Mouse (Mus musculus) forebrain, embryonic 13.5 days (tissue): ENCODE results near the gene Npl. TPM values are rescaled to one million over a fixed set of nuclear protein-coding genes. Genes with fewer than 3 reads are reported as not detected.

ENCODE experiments used
- ATAC-seq: fragments of 200-750 bp; cut with Nextera tagmentation; 2 replicates; pipeline ENCODE4 v1.8.0; 2017
- H3K27ac ChIP-seq: fragments of 300-500 bp; sonication (generic); 2 replicates; pipeline ENCODE4 v1.5.1; 2015; ENCODE audit warnings: inconsistent platforms, mild to moderate bottlenecking, moderate library complexity
- H3K27me3 ChIP-seq: fragments of 300-500 bp; sonication (generic); 2 replicates; pipeline ENCODE4 v1.6.1; 2015; ENCODE audit warnings: mild to moderate bottlenecking, inconsistent platforms
- H3K36me3 ChIP-seq: fragments of 300-500 bp; sonication (generic); 2 replicates; pipeline ENCODE4 v1.6.1; 2015; ENCODE audit warnings: mild to moderate bottlenecking, inconsistent platforms; ENCODE audit not compliant: poor library complexity, severe bottlenecking
- H3K4me1 ChIP-seq: fragments of 300-500 bp; sonication (generic); 2 replicates; pipeline ENCODE4 v1.6.1; 2015; ENCODE audit warnings: inconsistent platforms
- H3K4me2 ChIP-seq: fragments of 300-500 bp; sonication (generic); 2 replicates; pipeline ENCODE4 v1.6.1; 2015; ENCODE audit warnings: inconsistent platforms, mild to moderate bottlenecking, moderate library complexity
- H3K4me3 ChIP-seq: fragments of 300-500 bp; sonication (generic); 2 replicates; pipeline ENCODE4 v1.5.1; 2015; ENCODE audit warnings: mild to moderate bottlenecking, inconsistent platforms
- H3K9ac ChIP-seq: fragments of 300-500 bp; sonication (generic); 2 replicates; pipeline ENCODE4 v1.6.1; 2015; ENCODE audit warnings: mild to moderate bottlenecking, inconsistent platforms
- H3K9me3 ChIP-seq: fragments of 300-500 bp; sonication (generic); replicated peaks from 2 replicates; pipeline ENCODE4 v1.6.1; 2016; ENCODE audit warnings: inconsistent platforms
- WGBS: fragments of 180-500 bp; shearing (Covaris S2); methylation state at CpG from one replicate; pipeline ENCODE4 v1.1.7; 2015; 5-methylcytosine and 5-hydroxymethylcytosine counted together
- polyA plus RNA-seq: library from polyadenylated mRNA; unstranded; fragments of >200 nt; fragmentation: Nextera tagmentation; extraction: Ambion mirVana; gene quantifications from 2 replicates; pipeline ENCODE4 v1.2.1, GENCODE M21; 2015

Npl gene
- polyA plus RNA-seq, 1 experiment from 2014 or later, result 6.6 TPM

GRCm38 (mm10) chr1:153485201-153485796 is 64.5 kb downstream of the Npl start:
- H3K4me3 ChIP-seq, result peak overlapping the region; percentile 99
- H3K36me3 ChIP-seq, result peaks cover 28% of the 10 kb centered on the region
- no peak for ATAC-seq
- H3K27ac ChIP-seq, result no peak overlapping the region
- H3K9ac ChIP-seq, result peak overlapping the region; percentile 54
- no peaks in the 10 kb centered on the region for H3K27me3 ChIP-seq
- no peaks in the 10 kb centered on the region for H3K9me3 ChIP-seq
- H3K4me2 ChIP-seq, result peak overlapping the region; percentile 93
- H3K4me1 ChIP-seq, result peaks cover 33% of the 10 kb centered on the region
- 42% methylated on average over 2 of the region's 2 CpGs for WGBS

GRCm38 (mm10) chr1:153481025-153481412 is 68.8 kb downstream of the Npl start:
- H3K9ac ChIP-seq, result no peak overlapping the region
- H3K4me3 ChIP-seq, result no peak overlapping the region
- H3K27me3 ChIP-seq, result no peaks in the 10 kb centered on the region
- no peak overlapping the region for H3K27ac ChIP-seq
- peaks cover 70% of the 10 kb centered on the region for H3K36me3 ChIP-seq
- no peaks in the 10 kb centered on the region for H3K9me3 ChIP-seq
- ATAC-seq, result no peak
- no peak overlapping the region for H3K4me2 ChIP-seq
- H3K4me1 ChIP-seq, result peaks cover 30% of the 10 kb centered on the region
- 96% methylated on average over 1 of the region's 1 CpGs for WGBS

- Histone ChIP-seq H3K9ac (no peak overlapping the region), H3K9me3 (no peaks in the 10 kb centered on the region), H3K4me1 (peaks cover 24% of the 10 kb centered on the region), H3K36me3 (peaks cover 72% of the 10 kb centered on the region), H3K4me3 (no peak overlapping the region), H3K27me3 (no peaks in the 10 kb centered on the region), H3K4me2 (no peak overlapping the region), H3K27ac (no peak overlapping the region)
- peak; percentile 66; the same call in 1 of the 2 replicates for ATAC-seq
- 68% methylated on average over 1 of the region's 1 CpGs for WGBS
Observed at GRCm38 (mm10) chr1:153480386-153481024, 69.3 kb downstream of the Npl start.

- Histone ChIP-seq H3K27me3 (no peaks in the 10 kb centered on the region), H3K4me1 (peaks cover 12% of the 10 kb centered on the region), H3K4me3 (no peak overlapping the region), H3K36me3 (peaks cover 82% of the 10 kb centered on the region), H3K4me2 (no peak overlapping the region), H3K27ac (no peak overlapping the region), H3K9me3 (no peaks in the 10 kb centered on the region), H3K9ac (no peak overlapping the region)
- 91% methylated on average over 1 of the region's 1 CpGs for WGBS
- ATAC-seq, result no peak
Observed at GRCm38 (mm10) chr1:153479296-153479695, 70.5 kb downstream of the Npl start.

- no peaks in the 10 kb centered on the region for H3K27me3 ChIP-seq
Observed at GRCm38 (mm10) chr1:153461796-153462195, 88.0 kb downstream of the Npl start.

GRCm38 (mm10) chr1:153456137-153456536 is 93.7 kb downstream of the Npl start:
- no peak overlapping the region for H3K4me2 ChIP-seq
- 93% methylated on average over 5 of the region's 5 CpGs for WGBS
- no peaks in the 10 kb centered on the region for H3K4me1 ChIP-seq
- no peak overlapping the region for H3K4me3 ChIP-seq
- no peak overlapping the region for H3K9ac ChIP-seq
- no peaks in the 10 kb centered on the region for H3K27me3 ChIP-seq
- H3K27ac ChIP-seq, result no peak overlapping the region
- H3K36me3 ChIP-seq, result peaks cover 72% of the 10 kb centered on the region
- no peaks in the 10 kb centered on the region for H3K9me3 ChIP-seq
- peak; percentile 36 for ATAC-seq

More at GRCm38 (mm10) chr1:153461796-153462195, 88.0 kb downstream of the Npl start:
- no peak overlapping the region for H3K4me3 ChIP-seq
- no peaks in the 10 kb centered on the region for H3K4me1 ChIP-seq
- no peak overlapping the region for H3K4me2 ChIP-seq
- WGBS, result 81% methylated on average over 1 of the region's 1 CpGs
- no peak overlapping the region for H3K9ac ChIP-seq
- no peak overlapping the region for H3K27ac ChIP-seq
- peaks cover 84% of the 10 kb centered on the region for H3K36me3 ChIP-seq
- H3K9me3 ChIP-seq, result no peaks in the 10 kb centered on the region
- ATAC-seq, result no peak

GRCm38 (mm10) chr1:153453146-153453642 is 96.7 kb downstream of the Npl start:
- no peak overlapping the region for H3K27ac ChIP-seq
- 87% methylated on average over 3 of the region's 3 CpGs for WGBS
- H3K9me3 ChIP-seq, result no peaks in the 10 kb centered on the region

More at GRCm38 (mm10) chr1:153453146-153453642, 96.7 kb downstream of the Npl start:
- Histone ChIP-seq H3K9ac (no peak overlapping the region), H3K4me3 (no peak overlapping the region), H3K27me3 (no peaks in the 10 kb centered on the region), H3K36me3 (peaks cover 57% of the 10 kb centered on the region), H3K4me2 (no peak overlapping the region), H3K4me1 (no peaks in the 10 kb centered on the region)
- peak; percentile 28; the same call in 1 of the 2 replicates for ATAC-seq

Other genes with a start within 250 kb of the Npl start
- gene Lamc1, start 217.3 kb downstream of the Npl start, polyA plus RNA-seq, result 11.8 and 12.8 TPM in 2 replicates
- gene Shcbp1l, start 124.9 kb downstream of the Npl start, polyA plus RNA-seq, result 0.14 and 0.21 TPM in 2 replicates
- 55.5 and 59.0 TPM in 2 replicates for gene Dhx9, start 62.4 kb downstream of the Npl start, polyA plus RNA-seq
- gene Rgs8, start 103.0 kb upstream of the Npl start, polyA plus RNA-seq, result 14.6 and 17.7 TPM in 2 replicates
- 38.5 and 43.7 TPM in 2 replicates for gene Rgs16, start 190.3 kb upstream of the Npl start, polyA plus RNA-seq
- gene Rnasel, start 199.4 kb upstream of the Npl start, polyA plus RNA-seq, result 38.1 and 41.9 TPM in 2 replicates